In the genomic region with DNA sequence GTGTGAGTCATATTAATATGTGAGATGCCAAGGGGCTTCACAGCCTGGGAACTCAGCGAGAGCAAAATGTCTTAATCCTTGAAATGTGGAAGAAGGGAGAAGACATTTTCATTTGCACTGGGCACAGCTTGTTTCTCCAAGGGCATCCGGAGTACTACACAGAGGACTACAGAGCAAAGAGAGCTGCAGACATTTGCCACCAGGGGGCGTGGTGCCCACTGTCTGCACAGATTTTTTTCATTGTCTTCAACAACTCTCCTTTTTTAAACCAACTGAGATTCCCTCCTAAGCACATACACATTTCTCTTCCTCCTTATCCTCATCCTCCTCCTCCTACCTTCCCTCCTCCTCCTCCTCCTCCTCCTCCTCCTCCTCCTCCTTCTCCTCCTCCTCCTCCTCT, we compare ENCODE assay signal across 14 mouse cellular contexts.
DNase-seq lines count a peak whose midpoint lies in the region; ATAC-seq and TF ChIP-seq lines count a peak whose summit lies in the region.
"Had no signal": no experiment of that assay in that cellular context is flagged by ENCODE, and none has a peak within 500 bp of the region (broad histone marks: within the 10 kb centered on the region; RNA-seq: fewer than 3 reads in every experiment).

No protein-coding gene starts in this region.

- H3K27me3 ChIP-seq in hindbrain, postnatal 0 days (ENCODE audit: insufficient read depth, low read length), result no peaks in the 10 kb centered on the region
- H3K27me3 ChIP-seq in hindbrain, embryonic 13.5 days, result no peaks in the 10 kb centered on the region
- H3K27me3 ChIP-seq in ES-Bruce4 (ENCODE audit: control insufficient read depth, insufficient read depth, low read length, poor library complexity, severe bottlenecking), result no peaks in the 10 kb centered on the region
- H3K27me3 ChIP-seq: embryonic facial prominence, embryonic 15.5 days; forebrain, embryonic 12.5 days; limb, embryonic 15.5 days had no signal

- WGBS in hindbrain, postnatal 0 days, result 55% methylated on average over 3 of the region's 3 CpGs
- WGBS in hindbrain, embryonic 13.5 days, result 74% methylated on average over 3 of the region's 3 CpGs

- no peak for ATAC-seq in hindbrain, postnatal 0 days
- ATAC-seq in hindbrain, embryonic 13.5 days (ENCODE audit: low FRiP score), result no peak

- no peak overlapping the region for H3K4me3 ChIP-seq in hindbrain, postnatal 0 days (ENCODE audit: low read length)
- H3K4me3 ChIP-seq in hindbrain, embryonic 13.5 days, result no peak overlapping the region
- no peak overlapping the region for H3K4me3 ChIP-seq in ES-Bruce4 (ENCODE audit: low read depth, low read length)
- H3K4me3 ChIP-seq: embryonic facial prominence, embryonic 15.5 days; forebrain, embryonic 12.5 days; heart, embryonic 10.5 days; limb, embryonic 15.5 days had no signal

- H3K36me3 ChIP-seq in hindbrain, postnatal 0 days (ENCODE audit: insufficient read depth, low read length), result no peaks in the 10 kb centered on the region
- no peaks in the 10 kb centered on the region for H3K36me3 ChIP-seq in hindbrain, embryonic 13.5 days
- H3K36me3 ChIP-seq in ES-Bruce4 (ENCODE audit: control insufficient read depth, insufficient read depth, low read length, poor library complexity, severe bottlenecking), result no peaks in the 10 kb centered on the region
- H3K36me3 ChIP-seq: embryonic facial prominence, embryonic 15.5 days; forebrain, embryonic 12.5 days; heart, embryonic 10.5 days; limb, embryonic 15.5 days had no signal

- peak; percentile 43 for TF ChIP-seq CTCF in hindbrain, postnatal 0 days (IDR thresholded peaks at IDR 0.05; ENCODE audit: low read depth)
- peak; percentile 8 for TF ChIP-seq CTCF in ES-Bruce4 (IDR thresholded peaks at IDR 0.05; ENCODE audit: low read depth, low read length)
- TF ChIP-seq CTCF in brain, embryonic 14.5 days (IDR thresholded peaks at IDR 0.05; ENCODE audit: borderline replicate concordance, extremely low read depth, insufficient read depth, insufficient read length), result peak; percentile 45; the same call in 1 of the 2 replicates

- H3K4me2 ChIP-seq in hindbrain, postnatal 0 days (ENCODE audit: low read depth, low read length), result no peak overlapping the region
- no peak overlapping the region for H3K4me2 ChIP-seq in hindbrain, embryonic 13.5 days
- H3K4me2 ChIP-seq: embryonic facial prominence, embryonic 15.5 days; forebrain, embryonic 12.5 days; limb, embryonic 15.5 days; midbrain, embryonic 11.5 days had no signal

- TF ChIP-seq POLR2A in ES-Bruce4 (IDR thresholded peaks at IDR 0.05; ENCODE audit: insufficient read depth, low read length), result no peak
- no peak for TF ChIP-seq POLR2A in brain, embryonic 14.5 days (IDR thresholded peaks at IDR 0.05; ENCODE audit: borderline replicate concordance, extremely low read depth, insufficient read depth, insufficient read length, poor library complexity, severe bottlenecking)

- H3K4me1 ChIP-seq in hindbrain, postnatal 0 days (ENCODE audit: insufficient read depth, low read length), result no peaks in the 10 kb centered on the region
- no peaks in the 10 kb centered on the region for H3K4me1 ChIP-seq in hindbrain, embryonic 13.5 days (replicated peaks)
- no peaks in the 10 kb centered on the region for H3K4me1 ChIP-seq in ES-Bruce4 (ENCODE audit: control insufficient read depth, insufficient read depth, low read length)
- H3K4me1 ChIP-seq: embryonic facial prominence, embryonic 15.5 days; forebrain, embryonic 12.5 days; heart, embryonic 10.5 days; limb, embryonic 15.5 days had no signal

- no peak for DNase-seq in hindbrain, postnatal 0 days (ENCODE audit: low spot score)
- DNase-seq in lung, postnatal 36 days, result peak; percentile 6
- no peak for DNase-seq in lung, postnatal 10 days
- DNase-seq in brain, embryonic 14.5 days (ENCODE audit: low read depth), result no peak
- DNase-seq in B cell, adult 2 months, result no peak
- DNase-seq: adrenal gland, postnatal 25 days; kidney, postnatal 36 days had no signal

- no peak overlapping the region for H3K27ac ChIP-seq in hindbrain, postnatal 0 days
- H3K27ac ChIP-seq in hindbrain, embryonic 13.5 days, result no peak overlapping the region
- H3K27ac ChIP-seq in ES-Bruce4 (ENCODE audit: insufficient read depth, low read length), result no peak overlapping the region
- H3K27ac ChIP-seq: embryonic facial prominence, embryonic 15.5 days; forebrain, embryonic 12.5 days; heart, embryonic 10.5 days; limb, embryonic 15.5 days had no signal

- no peak for TF ChIP-seq EP300 in ES-Bruce4 (IDR thresholded peaks at IDR 0.05; ENCODE audit: insufficient read depth, low read depth, low read length)

- no peaks in the 10 kb centered on the region for H3K9me3 ChIP-seq in hindbrain, postnatal 0 days (ENCODE audit: low read length)
- H3K9me3 ChIP-seq in hindbrain, embryonic 13.5 days, result no peaks in the 10 kb centered on the region
- peaks cover 3% of the 10 kb centered on the region; the same call in 1 of the 2 replicates for H3K9me3 ChIP-seq in ES-Bruce4 (replicated peaks; ENCODE audit: control insufficient read depth, insufficient read depth, low read length, poor library complexity, severe bottlenecking)
- H3K9me3 ChIP-seq: embryonic facial prominence, embryonic 15.5 days; forebrain, embryonic 12.5 days; heart, embryonic 10.5 days; limb, embryonic 15.5 days had no signal

- no peak overlapping the region for H3K9ac ChIP-seq in hindbrain, postnatal 0 days (replicated peaks; ENCODE audit: low read length)
- H3K9ac ChIP-seq in hindbrain, embryonic 13.5 days, result no peak overlapping the region
- no peak overlapping the region for H3K9ac ChIP-seq in ES-Bruce4 (ENCODE audit: low read depth, poor library complexity, severe bottlenecking)
- H3K9ac ChIP-seq: embryonic facial prominence, embryonic 15.5 days; forebrain, embryonic 12.5 days; limb, embryonic 15.5 days had no signal
